Mouse (Mus musculus): ENCODE measurements around the gene Mdm4. TPM values are rescaled to one million over a fixed set of nuclear protein-coding genes. Genes with fewer than 3 reads are reported as not detected.
A peak's percentile ranks its signal among the peaks of the same experiment; 100 is the strongest.

Gene Mdm4
- total RNA-seq, 2 experiments from 2014 or later = 25.3 to 29.9 TPM

DNA sequence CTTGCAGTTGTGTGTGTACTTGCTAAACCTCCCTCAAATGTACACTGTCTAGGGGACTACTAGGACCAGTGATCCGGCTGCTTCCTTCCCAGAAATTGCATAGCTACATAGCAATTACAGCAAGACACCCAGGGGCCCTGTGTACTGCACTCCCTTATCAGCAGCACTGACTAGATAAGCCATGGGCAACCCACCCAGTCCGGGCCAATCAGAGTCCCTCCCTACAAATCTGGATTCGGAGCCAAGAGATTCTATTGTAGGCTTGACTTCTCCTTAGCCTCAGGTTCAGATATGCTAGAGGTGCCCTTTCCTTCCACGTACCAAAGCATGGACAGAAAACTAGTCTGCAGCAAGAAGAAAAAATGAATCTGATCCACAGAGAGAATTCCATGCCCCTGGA lies 65.7 kb downstream of the Mdm4 start:
- no peak for DNase-seq
- intact Hi-C loops (cut with DNase I) = loop anchor here (5.0 kb wide), 1 partner anchor 437 kb away; no protein-coding TSS in a partner anchor

DNA sequence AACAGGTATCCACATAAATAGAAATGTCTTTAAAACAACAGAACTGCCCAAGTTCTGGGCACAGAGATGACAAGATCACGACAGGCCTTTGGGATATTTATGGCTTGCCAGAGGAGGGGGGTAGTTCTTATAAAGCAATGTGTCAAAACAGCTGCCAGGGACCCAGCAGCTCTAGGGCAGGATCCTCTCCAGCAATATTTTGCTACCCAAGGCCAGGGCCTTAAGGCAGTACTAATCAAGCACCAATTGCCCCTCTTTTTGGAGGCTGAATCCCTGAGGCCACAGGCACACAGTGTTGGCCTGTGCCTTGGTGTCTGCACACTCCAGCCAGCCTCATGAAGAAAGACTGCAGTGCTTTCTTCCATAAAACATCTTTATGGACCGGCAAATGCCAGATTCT lies 66.3 kb downstream of the Mdm4 start:
- intact Hi-C loops (cut with DNase I) = no loop called here
- DNase-seq = no peak

DNA sequence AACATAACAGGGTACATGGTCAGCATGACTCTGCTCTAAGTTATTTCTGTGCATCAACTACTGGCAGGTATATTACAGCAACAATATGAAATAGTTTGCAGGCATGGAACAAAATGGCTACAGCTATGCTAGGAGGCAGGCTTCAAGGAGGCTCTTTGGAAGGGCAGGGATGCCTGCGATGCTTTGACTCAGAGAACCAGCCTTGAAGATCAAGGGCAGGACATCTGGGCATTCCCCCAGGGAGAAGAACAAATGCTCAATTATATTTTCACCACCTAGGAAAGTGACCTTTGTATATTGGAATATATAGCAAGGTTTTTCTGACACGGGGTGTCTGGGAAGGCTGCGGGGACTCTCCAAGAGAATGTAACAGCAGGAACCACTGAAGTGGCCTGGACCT lies 68.6 kb downstream of the Mdm4 start:
- DNase-seq = no peak
- intact Hi-C loops (cut with DNase I) = no loop called here

GRCm38 (mm10) chr1:132956809-132957208 lies 73.6 kb downstream of the Mdm4 start:
- DNase-seq = no peak
- intact Hi-C loops (cut with DNase I) = no loop called here

GRCm38 (mm10) chr1:132947811-132948210 lies 82.5 kb downstream of the Mdm4 start:
- intact Hi-C loops (cut with DNase I) = no loop called here
- DNase-seq = no peak

DNA sequence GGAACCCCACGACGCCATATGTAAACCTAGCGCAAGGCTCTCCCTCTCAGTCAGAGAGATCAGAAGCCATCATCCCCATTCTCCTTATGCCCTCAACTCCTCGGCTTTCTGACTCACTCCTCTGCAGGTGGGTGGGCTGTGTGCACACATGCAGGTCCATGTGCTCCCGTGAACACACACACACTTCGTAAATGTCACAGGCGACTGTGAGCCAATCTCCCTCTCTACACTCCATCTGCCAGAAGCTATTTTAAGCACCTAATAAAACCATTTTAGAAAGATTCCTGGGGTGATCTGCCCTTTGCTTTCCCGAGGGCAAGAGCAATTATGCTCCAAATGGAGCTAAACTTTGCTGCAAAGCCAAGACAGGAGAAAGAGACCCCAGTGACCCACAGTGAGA lies 84.5 kb downstream of the Mdm4 start:
- intact Hi-C loops (cut with DNase I) = no loop called here
- DNase-seq = no peak

DNA sequence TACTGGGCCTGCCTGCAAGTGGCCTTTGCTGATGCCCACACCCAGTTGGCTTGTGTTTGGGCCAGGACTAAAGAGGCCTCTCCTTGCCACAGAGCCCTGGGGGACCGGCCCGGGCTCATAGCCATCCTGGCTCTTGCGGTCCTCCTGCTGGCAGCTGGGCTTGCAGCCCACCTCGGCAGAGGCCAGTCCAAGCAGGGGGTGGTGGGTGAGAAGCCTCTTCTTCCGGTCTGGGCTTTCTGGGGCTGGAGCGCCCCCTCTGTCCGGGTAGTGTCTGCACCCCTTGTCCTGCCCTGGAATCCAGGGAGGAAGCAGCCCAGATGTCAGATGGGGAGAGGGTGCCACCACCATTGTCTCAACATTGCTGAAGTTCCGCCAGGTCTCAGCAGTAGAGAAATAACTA lies 91.4 kb downstream of the Mdm4 start:
- DNase-seq = no peak
- intact Hi-C loops (cut with DNase I) = no loop called here

DNA sequence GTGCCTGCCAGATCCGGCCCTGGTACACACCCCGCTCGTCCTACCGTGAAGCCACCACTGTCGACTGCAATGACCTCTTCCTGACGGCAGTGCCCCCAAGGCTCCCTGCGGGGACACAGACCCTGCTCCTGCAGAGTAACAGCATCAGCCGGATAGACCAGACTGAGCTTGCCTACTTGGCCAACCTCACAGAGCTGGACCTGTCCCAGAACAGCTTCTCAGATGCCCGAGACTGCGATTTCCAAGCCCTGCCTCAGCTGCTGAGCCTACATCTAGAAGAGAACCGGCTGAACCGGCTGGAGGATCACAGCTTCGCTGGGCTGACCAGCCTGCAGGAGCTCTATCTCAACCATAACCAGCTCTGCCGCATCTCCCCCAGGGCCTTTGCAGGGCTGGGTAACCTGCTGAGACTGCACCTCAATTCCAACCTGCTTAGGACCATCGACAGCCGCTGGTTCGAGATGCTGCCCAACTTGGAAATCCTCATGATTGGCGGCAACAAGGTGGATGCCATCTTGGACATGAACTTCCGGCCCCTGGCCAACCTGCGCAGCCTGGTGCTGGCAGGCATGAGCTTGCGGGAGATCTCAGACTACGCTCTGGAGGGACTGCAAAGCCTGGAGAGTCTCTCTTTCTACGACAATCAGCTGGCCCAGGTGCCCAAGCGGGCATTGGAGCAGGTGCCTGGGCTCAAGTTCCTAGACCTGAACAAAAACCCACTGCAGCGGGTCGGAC lies 92.9 kb downstream of the Mdm4 start:
- no peak for DNase-seq
- intact Hi-C loops (cut with DNase I) = no loop called here

DNA sequence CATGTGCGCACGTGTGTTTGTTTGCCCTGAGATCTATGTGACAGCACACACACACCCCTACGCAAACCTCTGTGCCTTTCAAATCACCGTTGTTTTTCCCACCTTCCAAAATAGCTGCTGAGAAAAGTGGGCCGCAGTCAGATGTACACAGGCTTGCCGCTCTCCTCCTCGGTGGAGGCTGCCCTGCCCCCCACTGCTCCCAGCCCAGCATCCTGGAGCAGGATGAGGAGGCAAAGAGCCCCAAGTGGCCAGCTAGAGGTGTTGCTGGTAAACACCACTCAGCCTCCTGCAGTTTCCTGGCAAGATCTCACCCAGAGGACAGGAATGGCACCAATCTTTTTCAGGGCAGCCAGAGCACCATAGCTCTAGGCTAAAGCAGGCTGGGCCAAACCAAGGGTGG lies 95.5 kb downstream of the Mdm4 start:
- intact Hi-C loops (cut with DNase I) = no loop called here
- peak; percentile 7 to 10 for DNase-seq

GRCm38 (mm10) chr1:132932421-132932820 lies 97.9 kb downstream of the Mdm4 start:
- intact Hi-C loops (cut with DNase I) = no loop called here
- DNase-seq = no peak

DNA sequence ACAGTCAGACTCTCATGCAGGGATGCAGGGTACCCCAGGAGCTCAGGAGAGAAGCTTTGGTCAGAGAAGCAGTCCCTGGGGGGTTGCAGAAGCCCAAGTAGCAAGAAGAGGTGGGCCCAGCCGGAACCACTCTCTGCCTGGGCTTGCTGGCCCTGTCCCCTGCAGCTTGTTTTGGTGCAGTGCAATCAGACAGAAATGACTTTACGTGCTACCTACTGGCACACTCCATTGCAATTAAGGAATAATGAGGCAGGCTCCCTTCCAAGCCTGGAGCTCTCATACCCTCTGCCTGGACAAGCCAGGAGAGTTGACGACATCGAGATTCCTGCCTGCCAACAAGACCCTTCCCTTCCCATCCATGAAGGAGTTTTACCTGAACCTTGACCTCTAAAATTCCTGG lies 100.1 kb downstream of the Mdm4 start:
- DNase-seq = no peak
- intact Hi-C loops (cut with DNase I) = no loop called here

- no peak for DNase-seq
Observed at GRCm38 (mm10) chr1:132928907-132929250, 101.5 kb downstream of the Mdm4 start.

DNA sequence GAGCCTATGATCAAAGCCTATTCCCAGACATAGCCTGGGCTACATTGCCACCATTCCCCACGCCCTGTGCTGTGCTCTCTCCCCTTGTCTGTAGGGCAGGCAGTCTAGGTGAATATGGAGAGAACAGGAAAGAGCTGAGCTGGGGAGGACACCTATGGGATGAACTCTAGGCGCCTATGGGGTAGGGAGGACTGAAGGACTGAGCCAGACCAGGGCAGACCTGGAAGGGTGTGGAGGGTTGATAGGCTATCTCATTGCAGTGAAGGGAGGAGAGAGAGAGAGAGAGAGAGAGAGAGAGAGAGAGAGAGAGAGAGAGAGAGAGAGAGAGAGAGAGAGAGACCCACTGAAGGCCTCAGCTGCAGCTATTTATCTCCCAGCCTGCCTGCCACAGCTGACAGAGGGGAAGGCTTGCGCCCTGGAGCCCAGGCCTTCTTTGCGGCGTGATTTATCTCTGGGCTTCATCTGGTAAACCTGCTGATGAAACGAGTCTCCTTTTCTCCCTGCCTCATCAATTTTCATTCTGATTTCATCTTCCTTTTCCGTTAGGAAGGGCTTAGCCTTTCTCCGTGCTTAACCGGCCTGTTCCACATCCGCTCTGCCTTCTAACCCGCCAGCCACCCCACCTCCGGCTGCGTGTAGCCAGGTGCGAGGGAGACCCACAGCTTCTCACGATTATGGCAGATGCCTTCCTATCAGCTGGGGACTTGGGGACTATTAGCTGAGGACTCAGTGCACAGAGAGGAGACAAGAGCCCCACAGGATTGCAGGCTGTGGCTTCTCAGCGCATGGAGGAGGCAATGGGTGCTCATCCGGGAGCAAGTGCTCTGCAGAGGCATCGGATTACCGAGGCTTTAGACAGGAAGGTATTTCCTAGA lies 102.1 kb downstream of the Mdm4 start:
- no peak for DNase-seq
- intact Hi-C loops (cut with DNase I) = no loop called here

More at GRCm38 (mm10) chr1:132928907-132929250, 101.5 kb downstream of the Mdm4 start:
- intact Hi-C loops (cut with DNase I) = no loop called here

GRCm38 (mm10) chr1:132925270-132925669 lies 105.1 kb downstream of the Mdm4 start:
- DNase-seq = no peak
- intact Hi-C loops (cut with DNase I) = no loop called here

DNA sequence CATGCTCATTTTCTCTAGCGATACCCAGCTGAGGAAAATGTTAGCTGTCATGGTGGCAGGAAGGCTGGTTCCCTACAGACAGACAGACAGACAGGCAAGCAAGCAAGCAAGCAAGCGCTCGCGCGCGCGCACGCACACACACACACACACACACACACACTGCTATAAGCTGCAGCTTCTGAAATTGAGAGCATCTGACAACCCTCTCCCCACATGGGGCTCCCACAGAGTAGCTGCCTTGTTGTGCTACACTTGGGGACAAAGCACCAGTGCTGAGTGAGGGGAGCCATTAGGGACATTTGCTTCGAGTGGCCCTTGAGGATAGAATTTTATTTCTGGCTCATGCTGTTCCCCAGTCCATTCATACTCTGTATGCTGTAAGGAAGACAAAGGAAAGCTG lies 108.1 kb downstream of the Mdm4 start:
- no peak for DNase-seq
- intact Hi-C loops (cut with DNase I) = no loop called here

GRCm38 (mm10) chr1:132921071-132921470 lies 109.3 kb downstream of the Mdm4 start:
- intact Hi-C loops (cut with DNase I) = no loop called here
- DNase-seq = no peak

GRCm38 (mm10) chr1:132919258-132919657 lies 111.1 kb downstream of the Mdm4 start:
- intact Hi-C loops (cut with DNase I) = no loop called here
- no peak for DNase-seq

DNA sequence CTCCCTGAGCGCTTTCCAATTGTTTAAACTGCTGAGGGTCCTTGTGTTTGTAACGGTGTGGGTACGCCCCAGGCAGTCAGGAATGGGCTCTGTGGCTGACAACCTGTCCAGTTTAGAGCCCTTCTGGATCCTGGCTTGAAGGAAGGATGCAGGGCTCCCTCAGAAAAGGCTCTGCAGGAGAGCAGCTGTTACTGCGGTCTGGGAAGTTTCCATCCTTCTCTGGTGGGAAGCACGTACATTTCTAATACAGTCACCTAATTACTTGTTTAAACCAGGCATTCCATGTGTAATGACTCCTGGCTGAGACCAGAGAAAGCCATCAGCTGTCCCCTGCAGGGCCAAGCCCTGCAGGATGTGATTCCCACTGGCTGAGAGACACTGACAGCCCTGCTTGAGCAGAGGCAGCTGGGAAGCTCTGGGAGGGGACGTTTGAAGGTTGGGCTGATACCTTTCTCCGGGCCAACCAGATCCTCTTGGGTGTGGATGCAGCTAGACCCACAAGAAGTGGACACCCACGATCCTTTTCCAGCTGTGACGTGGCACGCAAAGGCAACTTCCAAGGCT lies 112.2 kb downstream of the Mdm4 start:
- DNase-seq = peak in 1 of 2 experiments; percentile 3
- intact Hi-C loops (cut with DNase I) = no loop called here

- intact Hi-C loops (cut with DNase I) = no loop called here
- DNase-seq = no peak
Observed at GRCm38 (mm10) chr1:132917554-132917953, 112.8 kb downstream of the Mdm4 start.

GRCm38 (mm10) chr1:132915849-132916493 lies 114.4 kb downstream of the Mdm4 start:
- intact Hi-C loops (cut with DNase I) = no loop called here
- no peak for DNase-seq

GRCm38 (mm10) chr1:132910414-132911041 lies 119.8 kb downstream of the Mdm4 start:
- intact Hi-C loops (cut with DNase I) = no loop called here

More at GRCm38 (mm10) chr1:132910414-132911041, 119.8 kb downstream of the Mdm4 start:
- DNase-seq = no peak

All from heart, postnatal 36 days (tissue).